Mouse (Mus musculus) kidney, adult 8-10 months (tissue): ENCODE measurements around the gene I0C0044D17Rik.

Experiments
- DNase-seq, 2 experiments: peaks; one replicate each; pipeline ENCODE4 v3.0.0; 2022

The I0C0044D17Rik gene

GRCm38 (mm10) chr4:98776721-98777427 is 46.8 kb downstream of the I0C0044D17Rik start:
- DNase-seq: no peak

GRCm38 (mm10) chr4:98773785-98774184 is 49.9 kb downstream of the I0C0044D17Rik start:
- no peak for DNase-seq
